Mouse (Mus musculus): ENCODE measurements at regions not wholly inside any gene's neighbourhood (a gene's known extent, or its start where the extent isn't known, plus 50 kb on each side); places are given as distances from the start of the nearest gene placed in this dataset.

- peak; percentile 27 to 70 for DNase-seq (ENCODE audit: low spot score in 2 of 2)
These were observed 176.4 kb downstream of the Foxo1 start for GRCm38 (mm10) chr3:52444420-52445119.

- DNase-seq (ENCODE audit: low spot score in 2 of 2), result peak; percentile 56 to 91
These were observed 175.7 kb downstream of the Foxo1 start for GRCm38 (mm10) chr3:52443856-52444255.

GRCm38 (mm10) chr3:52429014-52429589 is 161.0 kb downstream of the Foxo1 start:
- no peak for DNase-seq (ENCODE audit: low spot score in 2 of 2)

- no peak for DNase-seq (ENCODE audit: low spot score in 2 of 2)
These were observed 154.7 kb downstream of the Foxo1 start for GRCm38 (mm10) chr3:52422826-52423225.

GRCm38 (mm10) chr3:52416261-52416660 is 148.1 kb downstream of the Foxo1 start:
- no peak for DNase-seq (ENCODE audit: low spot score in 2 of 2)

GRCm38 (mm10) chr3:52415361-52415760 is 147.2 kb downstream of the Foxo1 start:
- DNase-seq (ENCODE audit: low spot score in 2 of 2), result no peak

- no peak for DNase-seq (ENCODE audit: low spot score in 2 of 2)
These were observed 145.9 kb downstream of the Foxo1 start for GRCm38 (mm10) chr3:52414017-52414416.

- no peak for DNase-seq (ENCODE audit: low spot score in 2 of 2)
These were observed 145.1 kb downstream of the Foxo1 start for GRCm38 (mm10) chr3:52413187-52413746.

GRCm38 (mm10) chr3:52411356-52411755 is 143.2 kb downstream of the Foxo1 start:
- DNase-seq (ENCODE audit: low spot score in 2 of 2), result no peak

- no peak for DNase-seq (ENCODE audit: low spot score in 2 of 2)
These were observed 141.3 kb downstream of the Foxo1 start for GRCm38 (mm10) chr3:52409465-52409864.

GRCm38 (mm10) chr3:52406778-52407318 is 138.7 kb downstream of the Foxo1 start:
- DNase-seq (ENCODE audit: low spot score in 2 of 2), result no peak

- no peak for DNase-seq (ENCODE audit: low spot score in 2 of 2)
These were observed 136.5 kb downstream of the Foxo1 start for GRCm38 (mm10) chr3:52404636-52405035.

GRCm38 (mm10) chr3:52403032-52403431 is 134.9 kb downstream of the Foxo1 start:
- DNase-seq (ENCODE audit: low spot score in 2 of 2), result no peak
